Mouse (Mus musculus) 3134 (cell line): ENCODE results near the gene Itpr2.

ENCODE experiments used
- DNase-seq: peaks from one replicate; pipeline ENCODE4 v3.0.0-alpha.2; 2011; ENCODE audit warnings: low spot score; ENCODE audit not compliant: insufficient read length; ENCODE audit errors: extremely low read depth

The Itpr2 gene

GRCm38 (mm10) chr6:146126823-146127681 is 375.0 kb downstream of the Itpr2 start:
- no peak for DNase-seq

- no peak for DNase-seq
Measured at GRCm38 (mm10) chr6:146125621-146126020, 376.4 kb downstream of the Itpr2 start.

GRCm38 (mm10) chr6:146124479-146124878 is 377.5 kb downstream of the Itpr2 start:
- DNase-seq, result no peak

- DNase-seq, result no peak
Measured at GRCm38 (mm10) chr6:146123656-146124055, 378.4 kb downstream of the Itpr2 start.

- peak; percentile 74 for DNase-seq
Measured at GRCm38 (mm10) chr6:146120172-146120571, 381.9 kb downstream of the Itpr2 start.

- DNase-seq, result no peak
Measured at GRCm38 (mm10) chr6:146114731-146115302, 387.2 kb downstream of the Itpr2 start.

- no peak for DNase-seq
Measured at GRCm38 (mm10) chr6:146114071-146114470, 388.0 kb downstream of the Itpr2 start.

- peak; percentile 25 for DNase-seq
Measured at GRCm38 (mm10) chr6:146113085-146113484, 388.9 kb downstream of the Itpr2 start.

GRCm38 (mm10) chr6:146112211-146112610 is 389.8 kb downstream of the Itpr2 start:
- DNase-seq, result no peak

- no peak for DNase-seq
Measured at GRCm38 (mm10) chr6:146111781-146112180, 390.2 kb downstream of the Itpr2 start.

GRCm38 (mm10) chr6:146110832-146111741 is 390.9 kb downstream of the Itpr2 start:
- peak; percentile 68 for DNase-seq

GRCm38 (mm10) chr6:146110425-146110824 is 391.6 kb downstream of the Itpr2 start:
- no peak for DNase-seq

- DNase-seq, result no peak
Measured at GRCm38 (mm10) chr6:146108695-146109094, 393.3 kb downstream of the Itpr2 start.

- no peak for DNase-seq
Measured at GRCm38 (mm10) chr6:146107117-146107832, 394.7 kb downstream of the Itpr2 start.

- no peak for DNase-seq
Measured at GRCm38 (mm10) chr6:146083056-146083961, 418.7 kb downstream of the Itpr2 start.

GRCm38 (mm10) chr6:146082476-146082875 is 419.5 kb downstream of the Itpr2 start:
- DNase-seq, result no peak

- no peak for DNase-seq
Measured at GRCm38 (mm10) chr6:146081578-146081977, 420.4 kb downstream of the Itpr2 start.

- DNase-seq, result no peak
Measured at GRCm38 (mm10) chr6:146080546-146081512, 421.2 kb downstream of the Itpr2 start.
